Mouse (Mus musculus): Measurements from ENCODE around the gene Vwce.

Gene Vwce

GRCm38 (mm10) chr19:10714682-10715475, 80.9 kb downstream of the Vwce start:
- peak; percentile 80 for DNase-seq (ENCODE audit: low spot score)

- no peak for DNase-seq (ENCODE audit: low spot score)
Observed at GRCm38 (mm10) chr19:10715476-10715875, 81.5 kb downstream of the Vwce start.

All from adipocyte (in vitro differentiated cells).